Comparison of ENCODE assay signal across 7 mouse cellular contexts in the genomic region with DNA sequence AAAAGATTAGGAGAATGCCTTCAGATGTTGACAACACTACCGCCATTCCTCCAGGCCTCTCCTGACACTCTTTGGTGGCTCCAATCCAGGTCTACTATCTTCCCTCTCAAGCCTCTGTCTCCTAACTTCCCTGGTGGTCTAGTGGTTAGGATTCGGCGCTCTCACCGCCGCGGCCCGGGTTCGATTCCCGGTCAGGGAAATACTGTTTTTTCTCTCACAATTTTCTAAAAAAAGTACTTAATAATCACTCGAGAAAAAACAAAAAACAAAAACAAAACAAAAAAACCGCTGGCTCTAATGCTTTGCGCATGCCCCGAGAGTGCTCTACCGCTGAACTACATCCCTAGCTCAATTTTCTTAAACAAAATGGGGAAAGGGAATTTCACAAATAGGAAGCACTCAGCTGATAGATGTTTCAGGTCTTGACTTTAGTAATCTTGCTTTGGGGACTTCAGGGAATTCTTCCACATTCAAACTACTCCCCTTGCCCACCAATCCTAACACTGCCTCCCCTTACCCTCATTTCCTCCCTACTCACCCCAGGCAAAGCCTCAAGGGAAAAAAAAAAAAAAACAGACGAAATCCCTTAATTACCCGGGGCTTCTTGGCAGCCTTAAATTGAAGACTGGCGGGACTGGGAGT. TPM values are rescaled to one million over a fixed set of nuclear protein-coding genes. Genes with fewer than 3 reads are reported as not detected.
A peak's percentile ranks its signal among the peaks of the same experiment; 100 is the strongest.
DNase-seq lines count a peak whose midpoint lies in the region; ATAC-seq and TF ChIP-seq lines count a peak whose summit lies in the region.

No protein-coding gene starts in this region.

- TF ChIP-seq POLR2A in spleen, adult 2 months (IDR thresholded peaks at IDR 0.05; ENCODE audit: low read depth, low read length): no peak

- peak; percentile 84 for DNase-seq in adrenal gland, adult 8-10 months
- peak; percentile 75 for DNase-seq in embryo, embryonic 11 days
- DNase-seq in kidney, adult 18-20 months: peak; percentile 86
- DNase-seq in limb, embryonic 11.5 days (ENCODE audit: low spot score): peak; percentile 88
- peak; percentile 18 to 40 for DNase-seq in spleen, adult 2 months (ENCODE audit: low read depth in 1 of 2, low spot score in 2 of 2)

- H3K27ac ChIP-seq in limb, embryonic 11.5 days (replicated peaks; ENCODE audit: low read depth, low read length): no peak overlapping the region
- H3K27ac ChIP-seq in midbrain, embryonic 13.5 days: peak overlapping the region; percentile 45; the same call in 1 of the 2 replicates
- H3K27ac ChIP-seq in spleen, adult 2 months (ENCODE audit: insufficient read depth, low read length): no peak overlapping the region

- H3K4me1 ChIP-seq in limb, embryonic 11.5 days (ENCODE audit: control insufficient read depth, insufficient read depth, low read length): 0 out of 2 replicates have a peak, but pooled peaks cover 5% of the 10 kb centered on the region
- peaks cover 19% of the 10 kb centered on the region for H3K4me1 ChIP-seq in midbrain, embryonic 13.5 days (replicated peaks)
- H3K4me1 ChIP-seq in spleen, adult 2 months (ENCODE audit: control insufficient read depth, insufficient read depth, insufficient read length): no peaks in the 10 kb centered on the region; the same call in 1 of the 2 replicates

- no peaks in the 10 kb centered on the region for H3K27me3 ChIP-seq in limb, embryonic 11.5 days (ENCODE audit: control insufficient read depth, insufficient read depth, low read length)
- H3K27me3 ChIP-seq in midbrain, embryonic 13.5 days: no peaks in the 10 kb centered on the region
- no peaks in the 10 kb centered on the region for H3K27me3 ChIP-seq in spleen, adult 2 months (ENCODE audit: control insufficient read depth, insufficient read depth, low read length)

- no peaks in the 10 kb centered on the region for H3K9me3 ChIP-seq in limb, embryonic 11.5 days (ENCODE audit: control insufficient read depth, low read length)
- no peaks in the 10 kb centered on the region for H3K9me3 ChIP-seq in midbrain, embryonic 13.5 days

- peak overlapping the region; percentile 80 for H3K4me3 ChIP-seq in limb, embryonic 11.5 days (ENCODE audit: low read depth, low read length)
- peak overlapping the region; percentile 70 for H3K4me3 ChIP-seq in midbrain, embryonic 13.5 days (replicated peaks)
- peak overlapping the region; percentile 58 for H3K4me3 ChIP-seq in spleen, adult 2 months (ENCODE audit: extremely low read depth, insufficient read depth, insufficient read length)

- ATAC-seq in granulocyte monocyte progenitor cell, adult 5-6 weeks (replicated peaks; ENCODE audit: poor library complexity, severe bottlenecking): peak; percentile 36
- peak; percentile 40 for ATAC-seq in limb, embryonic 11.5 days (ENCODE audit: insufficient number of reproducible peaks, low FRiP score, low TSS enrichment, low read depth)
- peak; percentile 62 for ATAC-seq in midbrain, embryonic 13.5 days

- WGBS in limb, embryonic 11.5 days: under 1% methylated on average over 17 of the region's 17 CpGs
- WGBS in midbrain, embryonic 13.5 days: 1% methylated on average over 17 of the region's 17 CpGs
- 5% methylated on average over 17 of the region's 17 CpGs for WGBS in spleen, adult 2 months

- peak overlapping the region; percentile 89 for H3K4me2 ChIP-seq in limb, embryonic 11.5 days (ENCODE audit: low read depth, severe bottlenecking)
- H3K4me2 ChIP-seq in midbrain, embryonic 13.5 days (replicated peaks): peak overlapping the region; percentile 91

- no peaks in the 10 kb centered on the region for H3K36me3 ChIP-seq in limb, embryonic 11.5 days (ENCODE audit: control insufficient read depth, insufficient read depth, low read length)
- no peaks in the 10 kb centered on the region for H3K36me3 ChIP-seq in midbrain, embryonic 13.5 days
- no peaks in the 10 kb centered on the region for H3K36me3 ChIP-seq in spleen, adult 2 months (ENCODE audit: control insufficient read depth, insufficient read depth, low read length)

- no peak for TF ChIP-seq CTCF in spleen, adult 2 months (IDR thresholded peaks at IDR 0.05; ENCODE audit: extremely low read depth, insufficient read depth, insufficient read length, insufficient replicate concordance)

- H3K9ac ChIP-seq in limb, embryonic 11.5 days (ENCODE audit: low read length): peak overlapping the region; percentile 78; the same call in 1 of the 2 replicates
- H3K9ac ChIP-seq in midbrain, embryonic 13.5 days (replicated peaks): peak overlapping the region; percentile 52

RNA-seq across cellular contexts. Expression of gene Acp6, which starts 0.5 kb away (rescaled TPM):
- total RNA-seq in adrenal gland, adult 8-10 months (2022): 10 to 100 TPM; 45.3 to 63.0 (median 54.9) TPM
- 51.8 and 65.2 TPM in 2 replicates for total RNA-seq in granulocyte monocyte progenitor cell, adult 5-6 weeks (2014; fragmentation: Nextera tagmentation)
- 20.3 and 22.9 TPM in 2 replicates for total RNA-seq in granulocyte monocyte progenitor cell, adult 5-6 weeks (2017)
- 33.5 and 36.6 TPM in 2 replicates for polyA plus RNA-seq in limb, embryonic 11.5 days (2014; fragmentation: Nextera tagmentation; extraction: Ambion mirVana)
- 15.2 and 19.0 TPM in 2 replicates for polyA plus RNA-seq in midbrain, embryonic 13.5 days (2015; fragmentation: Nextera tagmentation; extraction: Ambion mirVana)
- 21.8 and 26.9 TPM in 2 replicates for polyA plus RNA-seq in spleen, adult 2 months (2012; rRNA removed)

Comparison
In these comparisons a context has a peak if more than half of its experiments do, and no peak if none do; other contexts are left out.
1. DNase-seq: peak in every context shown above with its lines; median percentile 88 in limb, embryonic 11.5 days; 86 in kidney, adult 18-20 months; 84 in adrenal gland, adult 8-10 months; 75 in embryo, embryonic 11 days; 29 in spleen, adult 2 months.